Mouse (Mus musculus) megakaryocyte, embryonic 14.5 days (primary cell): ENCODE results near the gene Serinc2. TPM values are rescaled to one million over a fixed set of nuclear protein-coding genes. Genes with fewer than 3 reads are reported as not detected.

ENCODE experiments used
- H3K27me3 ChIP-seq: replicated peaks from 2 replicates; pipeline ENCODE3; 2012; ENCODE audit warnings: inconsistent platforms
- H3K36me3 ChIP-seq: replicated peaks from 2 replicates; pipeline ENCODE3; 2012; ENCODE audit warnings: low read length, inconsistent platforms, mixed read lengths
- H3K4me1 ChIP-seq: 2 replicates; pipeline ENCODE4 v1.6.1; 2012; ENCODE audit warnings: inconsistent platforms
- H3K4me3 ChIP-seq: replicated peaks from 2 replicates; pipeline ENCODE3; 2012; ENCODE audit warnings: moderate library complexity, mild to moderate bottlenecking, inconsistent platforms
- H3K9me3 ChIP-seq: 2 replicates; pipeline ENCODE4 v1.6.1; 2012; ENCODE audit warnings: inconsistent platforms
- FLI1 ChIP-seq: IDR thresholded peaks from 2 replicates; pipeline ENCODE4 v1.6.1; 2012; ENCODE audit warnings: low read length, inconsistent platforms, mixed read lengths
- GATA1 ChIP-seq: IDR thresholded peaks from 3 replicates; pipeline ENCODE4 v1.6.1; 2012; ENCODE audit warnings: mixed read lengths, low read length, inconsistent platforms, borderline replicate concordance
- polyA plus RNA-seq: library from polyadenylated mRNA; stranded (reverse); fragments of >175 nt; gene quantifications from 2 replicates; pipeline ENCODE4 v1.2.3, GENCODE M21; 2012; ENCODE audit warnings: low replicate concordance; ENCODE audit not compliant: insufficient read depth

Serinc2 gene
- polyA plus RNA-seq, 1 experiment: 0.39 TPM

GRCm38 (mm10) chr4:130302285-130302870, 23.4 kb upstream of the Serinc2 start:
- Histone ChIP-seq H3K4me1 (peaks cover 7% of the 10 kb centered on the region; the same call in 1 of the 2 replicates), H3K36me3 (no peaks in the 10 kb centered on the region), H3K27me3 (peaks cover 85% of the 10 kb centered on the region), H3K9me3 (no peaks in the 10 kb centered on the region), H3K4me3 (no peak overlapping the region)
- no peak for TF ChIP-seq GATA1
- no peak for TF ChIP-seq FLI1

GRCm38 (mm10) chr4:130299629-130300018, 20.6 kb upstream of the Serinc2 start:
- no peak for TF ChIP-seq GATA1
- no peak for TF ChIP-seq FLI1
- Histone ChIP-seq H3K4me1 (peaks cover 28% of the 10 kb centered on the region), H3K9me3 (no peaks in the 10 kb centered on the region), H3K36me3 (no peaks in the 10 kb centered on the region), H3K4me3 (no peak overlapping the region), H3K27me3 (peaks cover 62% of the 10 kb centered on the region)

- Histone ChIP-seq H3K36me3 (no peaks in the 10 kb centered on the region), H3K27me3 (peaks cover 57% of the 10 kb centered on the region), H3K4me1 (peaks cover 29% of the 10 kb centered on the region), H3K4me3 (no peak overlapping the region), H3K9me3 (no peaks in the 10 kb centered on the region)
- TF ChIP-seq FLI1 (no peak), GATA1 (no peak)
Measured at GRCm38 (mm10) chr4:130298877-130299628, 20.0 kb upstream of the Serinc2 start.

GRCm38 (mm10) chr4:130297123-130297529, 18.1 kb upstream of the Serinc2 start:
- no peaks in the 10 kb centered on the region for H3K36me3 ChIP-seq
- H3K27me3 ChIP-seq: peaks cover 43% of the 10 kb centered on the region
- TF ChIP-seq FLI1 (no peak), GATA1 (no peak)
- H3K4me3 ChIP-seq: no peak overlapping the region
- H3K4me1 ChIP-seq: peaks cover 32% of the 10 kb centered on the region
- H3K9me3 ChIP-seq: no peaks in the 10 kb centered on the region

- Histone ChIP-seq H3K4me3 (no peak overlapping the region), H3K4me1 (peaks cover 32% of the 10 kb centered on the region)
- TF ChIP-seq GATA1 (no peak), FLI1 (no peak)
Measured at GRCm38 (mm10) chr4:130296243-130296965, 17.4 kb upstream of the Serinc2 start.

GRCm38 (mm10) chr4:130295047-130295745, 16.2 kb upstream of the Serinc2 start:
- no peak for TF ChIP-seq FLI1
- TF ChIP-seq GATA1: no peak
- no peaks in the 10 kb centered on the region for H3K9me3 ChIP-seq
- no peaks in the 10 kb centered on the region for H3K36me3 ChIP-seq
- peak overlapping the region; percentile 2 for H3K4me3 ChIP-seq
- H3K4me1 ChIP-seq: peaks cover 32% of the 10 kb centered on the region
- peaks cover 32% of the 10 kb centered on the region for H3K27me3 ChIP-seq

More at GRCm38 (mm10) chr4:130296243-130296965, 17.4 kb upstream of the Serinc2 start:
- H3K9me3 ChIP-seq: no peaks in the 10 kb centered on the region
- H3K36me3 ChIP-seq: no peaks in the 10 kb centered on the region
- H3K27me3 ChIP-seq: peaks cover 35% of the 10 kb centered on the region

- no peaks in the 10 kb centered on the region for H3K9me3 ChIP-seq
- H3K4me1 ChIP-seq: peaks cover 32% of the 10 kb centered on the region
- no peaks in the 10 kb centered on the region for H3K36me3 ChIP-seq
- H3K27me3 ChIP-seq: peaks cover 29% of the 10 kb centered on the region
- H3K4me3 ChIP-seq: no peak overlapping the region
- TF ChIP-seq GATA1: no peak
- TF ChIP-seq FLI1: no peak
Measured at GRCm38 (mm10) chr4:130294513-130294912, 15.5 kb upstream of the Serinc2 start.

- H3K4me1 ChIP-seq: peaks cover 29% of the 10 kb centered on the region
- H3K27me3 ChIP-seq: peaks cover 22% of the 10 kb centered on the region
- no peak for TF ChIP-seq GATA1
- no peak for TF ChIP-seq FLI1
- H3K36me3 ChIP-seq: no peaks in the 10 kb centered on the region
- no peak overlapping the region for H3K4me3 ChIP-seq
- H3K9me3 ChIP-seq: no peaks in the 10 kb centered on the region
Measured at GRCm38 (mm10) chr4:130292271-130292670, 13.3 kb upstream of the Serinc2 start.

GRCm38 (mm10) chr4:130289824-130290223, 10.8 kb upstream of the Serinc2 start:
- Histone ChIP-seq H3K36me3 (no peaks in the 10 kb centered on the region), H3K9me3 (no peaks in the 10 kb centered on the region), H3K4me1 (peaks cover 12% of the 10 kb centered on the region), H3K4me3 (no peak overlapping the region), H3K27me3 (peaks cover 38% of the 10 kb centered on the region)
- TF ChIP-seq FLI1 (no peak), GATA1 (no peak)
